Mouse (Mus musculus): ENCODE measurements around the gene Mucl2. TPM values are rescaled to one million over a fixed set of nuclear protein-coding genes. Genes with fewer than 3 reads are reported as not detected.
"Not testable (repeated sequence)": the region's sequence is repeated elsewhere in the genome, so short reads cannot be mapped to it uniquely, and the experiment has no call there.

Gene Mucl2
- total RNA-seq (2021): not detected
- long read RNA-seq, experiment 1: 0 reads
- long read RNA-seq, experiment 2: 0 reads

DNA sequence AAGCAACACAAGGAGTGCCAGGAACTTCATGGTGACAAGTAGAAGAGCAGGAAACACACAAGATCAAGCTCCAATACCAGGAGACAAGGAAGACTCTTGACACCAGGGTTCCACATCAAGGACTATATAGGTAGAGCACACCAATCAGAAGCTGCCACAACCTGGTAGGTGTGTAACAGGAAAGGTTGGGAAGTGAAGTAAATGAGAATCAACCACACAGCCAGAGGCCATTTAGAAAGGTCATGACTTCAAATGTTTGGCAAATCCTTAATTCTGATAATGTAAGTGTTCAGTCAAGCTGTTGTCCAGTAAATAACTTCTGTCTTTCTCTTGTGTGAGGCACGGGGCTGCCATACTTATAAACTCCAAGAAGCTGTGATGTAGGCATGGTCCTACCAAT lies at the start of gene Mucl2:
TSS of gene Mucl2 (minus strand) at position 101 of the 400 bp plus-strand sequence.
- no peak for DNase-seq

DNA sequence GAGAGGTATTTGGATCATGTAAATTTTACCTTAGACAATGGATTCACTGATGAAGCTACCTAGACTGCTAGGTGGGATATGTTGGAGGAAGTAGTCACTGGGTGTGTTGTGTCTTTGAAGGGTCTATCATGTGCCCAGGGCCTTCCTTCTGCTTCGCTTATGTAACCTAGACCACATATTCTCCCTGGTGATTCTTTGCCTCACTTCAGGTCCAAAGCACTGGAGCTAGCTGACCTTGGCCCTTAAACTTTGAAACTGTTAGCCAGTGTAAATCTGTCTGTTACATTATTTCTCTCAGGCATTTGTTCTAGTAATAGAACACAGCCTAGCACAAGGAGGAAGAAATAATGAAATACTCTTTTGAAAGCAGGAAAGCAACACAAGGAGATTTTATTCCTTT lies 13.9 kb upstream of the Mucl2 start:
- not testable (repeated sequence) for DNase-seq

Small RNAs within 50 kb of the gene (microRNA-seq; reads per million reads assigned to microRNA genes)
- gene Gm22852: not detected

Other genes with a start within 250 kb of the Mucl2 start
- gene Mucl1, start 143.8 kb downstream of the Mucl2 start, total RNA-seq (2021): 1 to 10 TPM; 1.3 to 2.0 TPM